Mouse (Mus musculus) A20 (cell line): ENCODE measurements around the gene Snapc4.

ENCODE experiments used
- DNase-seq: peaks from one replicate; pipeline ENCODE4 v3.0.0-alpha.2; 2011; ENCODE audit warnings: low read depth, low spot score

Gene Snapc4

GRCm38 (mm10) chr2:26342044-26342443, 38.4 kb downstream of the Snapc4 start:
- no peak for DNase-seq

DNA sequence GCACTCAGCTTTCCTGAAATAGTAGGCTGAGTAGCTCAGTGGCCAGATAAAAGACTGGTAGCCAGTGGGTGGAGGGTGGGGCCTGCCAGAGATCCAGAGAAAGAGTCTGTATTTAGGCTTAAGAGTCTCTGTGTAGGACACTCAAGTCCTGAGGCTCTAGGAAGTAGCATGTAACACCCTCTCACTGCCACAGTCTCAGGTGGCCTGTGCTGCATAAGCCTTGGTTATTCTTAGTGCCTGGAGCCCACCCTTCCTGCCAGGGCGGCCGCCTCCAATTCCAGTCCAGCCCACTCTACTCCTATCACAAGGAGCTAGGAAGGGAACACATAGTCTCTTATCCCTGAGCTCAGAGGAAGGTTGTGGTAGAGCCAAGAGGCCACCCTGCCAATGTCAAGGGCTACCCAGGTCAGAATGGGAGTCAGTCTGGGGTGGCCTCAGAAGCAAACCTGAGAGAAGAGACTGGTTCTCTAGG, 38.9 kb downstream of the Snapc4 start:
- DNase-seq: no peak

GRCm38 (mm10) chr2:26339204-26339551, 41.3 kb downstream of the Snapc4 start:
- DNase-seq: no peak

DNA sequence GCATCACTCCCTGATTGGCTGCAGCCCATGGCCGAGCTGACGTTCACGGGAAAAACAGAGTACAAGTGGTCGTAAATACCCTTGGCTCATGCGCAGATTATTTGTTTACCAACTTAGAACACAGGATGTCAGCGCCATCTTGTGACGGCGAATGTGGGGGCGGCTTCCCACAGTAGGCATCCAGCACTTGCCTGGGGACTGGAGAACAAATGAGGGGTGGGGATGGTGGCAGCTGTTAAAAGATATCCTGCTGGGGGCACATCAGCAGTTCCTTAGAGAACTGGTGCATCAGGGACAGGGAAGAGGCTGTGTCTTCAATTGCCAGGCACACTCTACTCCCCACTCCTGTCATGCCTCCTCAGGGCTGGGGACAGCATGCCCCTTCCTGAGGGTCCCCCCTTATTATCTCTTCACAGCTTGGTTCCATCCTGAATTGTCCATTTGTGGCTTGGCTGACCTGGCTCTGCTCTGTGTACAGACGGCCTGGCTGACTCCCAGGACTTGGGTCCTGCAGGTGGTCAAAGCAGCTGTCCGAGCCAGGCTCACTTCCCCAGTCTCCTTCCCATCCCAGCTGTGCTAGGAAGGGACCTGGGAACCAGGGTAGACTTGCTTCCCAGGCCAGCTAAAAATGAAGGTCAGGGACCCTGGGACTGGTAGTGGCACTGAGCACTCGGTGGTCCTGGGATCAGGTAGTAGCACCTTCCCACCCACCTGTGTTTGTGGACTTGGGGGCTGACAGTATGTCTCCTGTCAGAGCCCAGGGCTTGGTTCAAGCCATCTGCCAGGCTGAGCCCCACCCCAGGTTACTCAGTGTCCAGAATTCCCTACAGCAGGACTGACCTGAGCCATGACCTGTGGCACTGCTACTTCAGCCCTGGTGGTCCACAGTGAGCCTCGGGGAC, 41.9 kb downstream of the Snapc4 start:
- no peak for DNase-seq

DNA sequence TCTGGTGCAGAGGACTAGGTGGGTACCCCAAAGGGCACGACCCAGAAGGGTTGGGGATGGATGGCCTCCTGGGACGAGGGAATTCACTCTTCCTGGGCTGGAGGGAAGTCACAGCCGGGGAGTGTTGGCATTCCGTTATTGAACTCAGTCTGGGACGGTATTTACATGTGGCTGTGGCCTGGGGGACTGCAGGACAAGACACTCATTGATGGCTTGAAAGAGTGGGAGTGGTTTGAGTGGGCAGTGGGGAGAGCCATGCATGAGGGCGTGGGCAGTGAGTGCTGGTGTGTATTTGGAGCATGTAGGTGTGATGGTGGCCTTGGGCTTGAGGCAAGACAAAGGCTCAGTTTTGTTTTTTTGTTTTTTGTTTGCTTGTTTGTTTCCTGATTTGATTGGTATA, 49.8 kb downstream of the Snapc4 start:
- DNase-seq: no peak

DNA sequence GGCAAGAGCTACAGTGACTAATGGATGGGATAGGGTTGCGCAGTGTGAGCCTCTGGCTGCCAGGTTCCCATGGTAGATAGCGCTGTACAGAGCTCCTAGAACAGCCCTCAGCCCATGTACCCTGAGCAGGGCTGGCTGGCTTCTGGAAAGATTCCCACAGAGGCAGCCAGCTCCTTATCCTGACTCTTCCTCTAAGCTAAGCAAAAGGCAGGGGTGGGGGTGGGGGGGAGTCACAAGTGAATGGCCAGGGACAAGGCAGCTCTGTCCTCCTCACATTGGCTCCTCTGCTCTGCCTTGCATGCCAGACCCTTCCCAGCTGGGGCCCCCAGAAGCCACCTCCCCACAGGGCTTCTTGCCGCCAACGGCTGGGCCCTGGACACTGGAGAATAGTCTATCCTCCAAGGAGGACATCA, 50.4 kb downstream of the Snapc4 start:
- no peak for DNase-seq

DNA sequence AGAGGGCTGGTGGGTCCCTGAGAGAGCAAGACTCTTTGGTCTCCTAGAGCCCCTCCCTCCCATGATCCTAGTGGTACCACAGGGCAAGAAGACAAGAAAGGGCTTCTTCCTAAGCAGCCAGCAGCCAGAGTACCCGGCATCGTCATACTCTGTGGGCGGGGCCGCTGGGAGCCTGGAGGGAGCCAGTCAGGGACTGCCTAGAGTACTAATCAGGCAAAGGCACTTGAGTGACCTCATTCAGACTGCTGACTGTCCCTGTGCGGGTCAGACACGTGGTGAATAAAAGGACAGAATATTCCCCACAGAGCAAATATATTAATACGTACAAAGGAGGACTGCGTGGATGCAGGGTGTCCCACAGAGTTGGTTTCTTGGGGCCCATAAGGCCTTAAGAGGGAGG, 51.1 kb downstream of the Snapc4 start:
- DNase-seq: no peak

DNA sequence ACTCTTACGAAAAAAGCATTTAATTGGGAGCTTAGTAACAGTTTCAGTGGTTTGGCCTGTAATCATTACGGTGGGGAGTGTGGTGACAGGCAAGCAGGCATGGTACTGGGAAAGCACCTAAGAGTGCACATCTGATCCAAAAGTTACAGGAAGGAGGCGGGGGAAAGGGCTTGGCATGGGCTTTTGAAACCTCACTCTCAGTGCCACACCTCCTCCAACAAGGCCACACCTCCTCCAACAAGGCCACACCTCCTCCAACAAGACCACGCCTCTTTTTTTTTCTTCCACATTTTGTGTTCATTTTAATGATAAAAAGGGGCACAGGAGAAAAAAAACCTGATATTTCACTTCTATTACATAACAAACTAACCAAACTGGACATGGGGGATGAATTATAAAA, 52.6 kb downstream of the Snapc4 start:
- DNase-seq: peak; percentile 29

- DNase-seq: peak; percentile 77
Measured at GRCm38 (mm10) chr2:26325386-26326181, 54.9 kb downstream of the Snapc4 start.

GRCm38 (mm10) chr2:26324917-26325316, 55.5 kb downstream of the Snapc4 start:
- peak; percentile 40 for DNase-seq

DNA sequence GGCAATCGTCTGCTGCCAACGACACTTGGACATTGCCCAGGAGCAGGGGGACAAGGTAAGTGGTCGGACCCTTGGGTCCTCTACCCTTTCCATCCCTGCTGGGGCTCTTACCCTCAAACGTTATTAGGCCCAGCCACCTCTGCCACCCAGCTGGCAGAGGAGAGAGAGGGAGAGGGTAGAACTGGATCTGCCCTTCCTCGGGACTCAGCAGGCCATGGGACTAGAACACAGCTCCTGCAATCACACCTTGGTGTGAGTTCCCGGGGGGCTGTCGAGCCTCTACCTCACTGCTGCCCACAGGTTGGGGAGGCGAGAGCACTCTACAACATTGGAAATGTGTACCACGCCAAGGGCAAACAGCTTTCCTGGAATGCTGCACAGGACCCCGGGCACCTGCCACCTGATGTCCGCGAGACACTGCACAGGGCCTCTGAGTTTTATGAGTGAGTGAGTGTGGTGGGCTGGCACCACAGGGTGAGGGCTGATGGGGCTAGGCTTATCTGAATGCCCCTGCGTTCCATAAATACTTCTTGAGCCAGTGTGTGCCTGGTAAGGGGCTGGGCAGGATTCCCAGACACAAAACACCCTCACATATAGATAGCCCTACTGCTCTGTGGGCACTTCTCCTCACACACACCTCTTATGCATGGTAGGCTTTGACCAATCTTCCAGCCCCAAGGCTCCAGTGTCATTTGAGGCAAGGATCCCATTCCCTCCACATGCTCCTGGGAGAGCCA, 56.7 kb downstream of the Snapc4 start:
- DNase-seq: no peak

DNA sequence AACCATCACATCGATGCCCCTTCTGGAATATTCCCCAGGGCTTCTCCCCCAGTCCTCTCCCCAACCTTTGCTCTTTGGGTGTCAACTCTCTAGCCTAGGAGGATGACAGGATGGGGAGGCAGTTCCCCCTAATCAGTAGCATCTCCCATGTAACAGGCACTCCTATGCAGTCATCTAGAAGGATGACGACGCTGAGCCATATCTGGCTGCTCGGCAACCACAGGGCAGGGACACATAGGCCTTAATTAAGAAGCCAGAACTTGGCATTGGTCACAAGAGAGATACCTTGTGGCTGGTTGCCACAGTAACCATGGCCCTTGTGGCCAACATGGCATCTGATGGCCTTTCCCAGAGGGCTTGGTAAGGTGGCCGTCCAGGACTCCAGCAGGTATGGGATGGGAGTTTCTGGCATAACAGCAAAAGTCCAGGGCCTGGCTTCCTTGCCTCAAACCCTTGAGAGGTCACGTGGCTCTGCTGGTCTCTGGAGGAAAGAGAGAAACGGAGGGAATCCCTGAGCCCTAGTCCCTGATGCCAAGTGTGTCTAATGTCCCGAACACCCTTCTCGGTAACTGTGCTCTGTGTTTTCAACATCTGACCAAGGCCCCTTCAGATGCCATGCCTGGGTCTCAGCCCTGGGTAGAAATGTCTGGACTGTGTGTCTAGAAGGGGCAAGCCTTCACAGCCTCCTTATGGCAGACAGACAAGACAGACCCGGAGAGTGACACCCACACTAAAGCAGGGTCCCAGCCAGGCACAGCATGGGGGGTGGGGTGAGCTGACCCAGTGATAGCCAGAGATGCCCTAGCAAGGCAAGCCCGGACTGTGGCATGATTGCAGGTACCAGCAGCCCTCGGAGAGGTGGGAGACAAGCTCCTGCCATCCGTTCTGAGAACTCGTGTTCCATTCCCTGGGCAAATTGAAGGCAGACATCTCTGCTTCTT, 59.9 kb downstream of the Snapc4 start:
- DNase-seq: no peak

- no peak for DNase-seq
Measured at GRCm38 (mm10) chr2:26319519-26320244, 60.8 kb downstream of the Snapc4 start.

GRCm38 (mm10) chr2:26319109-26319508, 61.3 kb downstream of the Snapc4 start:
- DNase-seq: no peak

GRCm38 (mm10) chr2:26317991-26318672, 62.3 kb downstream of the Snapc4 start:
- no peak for DNase-seq

DNA sequence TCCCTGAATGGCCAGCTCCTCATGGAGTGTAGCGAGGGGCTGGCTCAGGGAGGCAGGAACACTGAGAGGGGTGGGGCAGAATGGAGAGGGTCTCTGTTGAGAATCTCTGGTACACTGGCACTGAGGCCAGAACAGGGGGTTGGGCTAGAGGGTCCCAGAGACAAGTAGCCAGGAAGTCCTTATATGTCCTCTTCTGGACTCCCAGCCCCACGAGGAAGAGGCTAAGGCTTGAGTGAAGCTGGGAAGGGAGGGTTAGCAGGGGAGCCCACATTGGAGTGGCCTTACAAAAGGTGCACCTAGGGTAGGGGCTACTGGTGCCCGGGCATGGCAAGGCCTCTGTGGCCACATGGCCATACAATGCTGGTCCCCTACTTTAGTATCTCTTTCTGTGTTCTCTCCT, 63.1 kb downstream of the Snapc4 start:
- DNase-seq: no peak

GRCm38 (mm10) chr2:26316576-26317246, 63.7 kb downstream of the Snapc4 start:
- DNase-seq: no peak

DNA sequence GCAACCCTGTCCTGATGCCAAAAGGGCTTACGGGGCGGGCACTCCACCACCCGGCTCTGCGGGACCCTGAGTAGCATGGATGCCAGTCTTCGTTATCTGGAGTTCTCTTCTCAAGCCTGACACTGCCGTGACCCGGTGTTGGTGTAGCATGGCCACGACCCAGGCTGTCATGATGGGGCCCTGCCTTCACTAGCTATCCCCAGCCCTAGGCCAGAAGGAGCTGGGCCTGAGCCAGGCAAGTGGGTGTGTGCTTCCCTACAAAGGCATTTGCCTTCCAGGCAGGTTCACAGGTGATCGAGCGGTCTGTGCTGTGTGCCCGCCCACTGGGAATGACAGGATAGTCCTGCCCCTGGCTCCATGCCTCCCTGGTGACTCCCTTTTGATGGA, 64.5 kb downstream of the Snapc4 start:
- no peak for DNase-seq
